Mouse (Mus musculus) mouse embryonic stem cell (cell line): ENCODE results near the gene Tmprss9.

Experiments used
- in situ Hi-C, 2 experiments: fragments of 300-500 bp; cut with MboI; formaldehyde crosslinking; loops; 1 replicate in 1 of 2; 3 replicates in 1 of 2; pipeline ENCODE4 v1.14.3; 2019 to 2020; ENCODE audit warnings: low sequenced_read_pairs in 2 of 2, low pct_unique_long_range_greater_than_20kb in 1 of 2, mixed read lengths in 1 of 2; ENCODE audit not compliant: unreplicated experiment in 1 of 2

The Tmprss9 gene

GRCm38 (mm10) chr10:80870993-80871392 is 655 bp upstream of the Tmprss9 start:
- in situ Hi-C loops = loop anchor here in 1 of 2 experiments (10.0 kb wide), 1 partner anchor 126 kb away; the partner anchor contains the start of gene Ap3d1

- in situ Hi-C loops = loop anchor here in 1 of 2 experiments (10.0 kb wide), 1 partner anchor 129 kb away; the partner anchor contains the start of gene Ap3d1
Measured at GRCm38 (mm10) chr10:80874035-80874434, 2.4 kb downstream of the Tmprss9 start.

GRCm38 (mm10) chr10:80876028-80876427 is 4.4 kb downstream of the Tmprss9 start:
- in situ Hi-C loops = loop anchor here (5.0 to 10.0 kb wide), 3 partner anchors 54 to 131 kb away; partner anchors contain the start of gene Ap3d1 (in 1 of the 2)

- in situ Hi-C loops = loop anchor here (5.0 to 10.0 kb wide), 3 partner anchors 54 to 132 kb away; partner anchors contain the start of gene Ap3d1 (in 1 of the 2)
Measured at GRCm38 (mm10) chr10:80876594-80876993, 4.9 kb downstream of the Tmprss9 start.

GRCm38 (mm10) chr10:80880131-80880641 is 8.5 kb downstream of the Tmprss9 start:
- in situ Hi-C loops = loop anchor here (5.0 kb wide), 1 partner anchor 117 kb away; no protein-coding TSS in a partner anchor

- in situ Hi-C loops = loop anchor here (5.0 kb wide), 1 partner anchor 116 kb away; no protein-coding TSS in a partner anchor
Measured at GRCm38 (mm10) chr10:80880901-80881300, 9.3 kb downstream of the Tmprss9 start.

DNA sequence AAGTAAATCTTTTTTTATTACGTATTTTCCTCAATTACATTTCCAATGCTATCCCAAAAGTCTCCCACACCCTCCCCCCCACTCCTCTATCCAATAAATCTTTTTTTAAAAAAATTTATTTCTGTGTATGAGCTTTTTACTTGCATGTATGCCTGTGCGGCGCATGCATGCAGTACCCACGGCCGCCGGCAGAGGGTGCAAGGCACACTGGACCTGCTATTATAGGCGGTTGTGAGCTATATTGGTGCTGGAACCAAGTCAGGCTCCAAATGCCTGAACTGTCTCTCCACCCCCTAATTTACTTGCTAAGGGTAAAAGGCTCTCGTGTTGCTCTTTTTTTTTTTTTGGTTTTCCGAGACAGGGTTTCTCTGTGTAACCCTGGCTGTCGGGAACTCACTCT is 9.7 kb downstream of the Tmprss9 start:
- in situ Hi-C loops = loop anchor here (5.0 kb wide), 1 partner anchor 116 kb away; no protein-coding TSS in a partner anchor

- in situ Hi-C loops = loop anchor here in 1 of 2 experiments (5.0 kb wide), 1 partner anchor 40 kb away; no protein-coding TSS in a partner anchor
Measured at GRCm38 (mm10) chr10:80887181-80887580, 15.5 kb downstream of the Tmprss9 start.

- in situ Hi-C loops = no loop called here
Measured at GRCm38 (mm10) chr10:80895100-80895499, 23.5 kb downstream of the Tmprss9 start.

GRCm38 (mm10) chr10:80895697-80896096 is 24.0 kb downstream of the Tmprss9 start:
- in situ Hi-C loops = no loop called here

DNA sequence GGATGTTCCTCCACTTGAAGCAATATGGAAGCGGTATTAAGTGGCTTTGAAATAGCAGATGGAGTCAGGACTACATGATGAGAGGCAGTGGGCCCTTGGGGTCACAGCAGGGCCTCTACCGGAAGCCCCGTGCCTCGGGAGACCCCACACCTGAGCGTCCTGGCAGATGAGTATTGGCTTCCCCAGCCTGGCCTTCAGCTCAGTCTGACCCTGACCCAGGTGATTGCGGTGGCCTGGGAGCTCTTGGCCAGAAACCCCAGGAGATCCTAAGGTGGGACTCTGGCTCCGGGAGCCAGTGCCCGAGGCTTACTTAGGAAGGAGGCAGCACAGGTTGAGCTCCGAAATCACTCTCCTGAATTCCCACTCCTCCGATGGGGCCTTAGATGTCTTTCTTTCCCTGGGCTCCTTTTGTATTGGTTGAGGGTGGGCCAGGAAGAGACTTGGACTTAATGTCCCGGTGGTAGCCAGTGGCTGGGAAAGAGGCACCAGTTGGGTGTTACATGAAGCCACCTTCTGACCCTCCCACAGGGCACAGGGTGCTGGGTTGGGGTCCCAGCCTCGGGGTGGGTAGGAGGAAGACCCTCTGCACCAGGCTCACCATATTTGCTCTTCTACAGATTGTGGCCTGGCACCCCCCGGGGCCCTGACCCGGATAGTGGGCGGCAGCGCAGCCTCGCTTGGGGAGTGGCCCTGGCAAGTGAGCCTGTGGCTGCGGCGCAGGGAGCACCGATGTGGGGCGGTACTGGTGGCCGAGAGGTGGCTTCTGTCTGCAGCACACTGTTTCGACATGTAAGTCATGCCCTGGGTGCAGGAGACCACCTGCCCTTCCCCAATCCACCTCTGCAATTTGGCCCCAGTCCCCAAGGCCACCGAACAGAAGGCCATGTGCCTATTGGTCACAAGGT is 25.2 kb downstream of the Tmprss9 start:
- in situ Hi-C loops = no loop called here

GRCm38 (mm10) chr10:80897861-80898510 is 26.3 kb downstream of the Tmprss9 start:
- in situ Hi-C loops = no loop called here

DNA sequence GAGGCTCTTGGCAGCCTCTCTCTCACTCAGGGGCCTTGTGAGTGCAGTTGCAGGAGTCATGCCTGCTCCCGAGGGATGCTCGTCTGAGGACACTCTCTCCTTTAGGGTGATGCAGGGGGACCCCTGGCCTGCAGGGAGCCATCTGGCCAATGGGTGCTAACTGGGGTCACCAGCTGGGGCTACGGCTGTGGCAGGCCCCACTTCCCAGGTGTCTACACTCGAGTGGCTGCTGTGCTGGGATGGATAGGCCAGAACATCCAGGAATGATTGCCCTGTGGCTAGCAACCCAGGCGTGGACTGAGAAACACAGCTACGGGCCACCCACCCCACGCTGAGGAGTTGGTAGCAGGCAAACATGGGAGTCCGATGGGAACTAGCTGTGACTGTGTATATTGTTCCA is 27.4 kb downstream of the Tmprss9 start:
- in situ Hi-C loops = no loop called here

GRCm38 (mm10) chr10:80899591-80900317 is 28.1 kb downstream of the Tmprss9 start:
- in situ Hi-C loops = no loop called here

GRCm38 (mm10) chr10:80900318-80901247 is 28.9 kb downstream of the Tmprss9 start, which contains the start of gene Timm13:
Timm13 (minus strand) TSS chr10:80900969.
- in situ Hi-C loops = no loop called here

DNA sequence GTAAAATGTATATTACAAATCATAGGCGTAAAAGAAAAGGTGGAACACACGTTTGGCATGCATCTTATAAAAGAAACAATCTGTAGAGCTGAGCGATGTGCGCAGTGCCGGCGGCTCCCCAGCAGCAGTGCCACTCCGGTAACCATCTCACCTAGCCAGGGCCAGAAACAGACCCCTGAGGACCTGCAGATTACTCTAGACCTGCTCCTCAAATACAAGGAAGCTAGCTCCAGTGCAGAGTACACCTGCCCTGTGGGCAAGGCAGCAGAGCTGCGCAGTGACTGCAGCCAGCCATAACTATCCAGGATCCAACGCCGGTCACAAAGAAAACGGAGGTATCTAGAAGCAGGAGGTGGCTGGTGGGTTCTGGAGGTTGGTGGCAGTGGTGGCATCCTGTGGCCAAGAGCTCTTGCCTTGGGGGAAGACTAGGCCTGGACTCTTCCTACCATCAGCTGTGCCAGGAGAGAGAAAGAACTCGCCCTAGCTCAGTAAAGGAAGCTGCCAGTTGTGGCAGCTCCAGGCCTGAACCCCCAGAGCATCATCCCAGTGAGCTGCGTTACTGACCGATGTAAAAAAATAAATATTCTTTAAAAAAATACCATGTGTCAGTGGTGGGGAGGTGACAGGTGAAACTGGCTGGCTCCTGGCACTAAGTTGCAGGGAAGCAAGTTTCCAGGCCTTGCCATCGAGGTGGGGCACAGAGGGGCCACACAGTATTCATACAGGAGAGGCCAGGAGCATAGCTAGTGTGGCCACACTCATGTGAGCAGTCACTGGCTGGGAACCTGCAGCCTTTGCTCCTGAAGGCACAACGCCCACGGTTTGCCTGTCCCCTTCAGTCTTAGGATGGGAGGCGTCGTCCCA is 30.0 kb downstream of the Tmprss9 start:
- in situ Hi-C loops = no loop called here
